Mouse (Mus musculus) C2C12 (cell line): ENCODE results near the gene Wdr1. TPM values are rescaled to one million over a fixed set of nuclear protein-coding genes. Genes with fewer than 3 reads are reported as not detected.

Source experiments
- H3K27me3 ChIP-seq: one replicate; pipeline ENCODE4 v1.6.1; 2011; ENCODE audit not compliant: control insufficient read depth, insufficient read depth, insufficient read length
- H3K36me3 ChIP-seq: one replicate; pipeline ENCODE4 v1.6.1; 2011; ENCODE audit not compliant: control insufficient read depth, insufficient read depth
- H3K4me3 ChIP-seq: one replicate; pipeline ENCODE4 v1.5.1; 2011; ENCODE audit warnings: mild to moderate bottlenecking, control low read depth; ENCODE audit not compliant: poor library complexity, insufficient read depth, severe bottlenecking
- H3K79me2 ChIP-seq: one replicate; pipeline ENCODE4 v1.6.1; 2011; ENCODE audit not compliant: control insufficient read depth, insufficient read depth
- H3K79me3 ChIP-seq: one replicate; pipeline ENCODE4 v1.6.1; 2011; ENCODE audit warnings: low read depth, control low read depth
- H3ac ChIP-seq: one replicate; pipeline ENCODE3; 2011; ENCODE audit warnings: low read depth; ENCODE audit not compliant: control insufficient read depth, insufficient read length
- CEBPB ChIP-seq: IDR thresholded peaks from one replicate; pipeline ENCODE4 v1.6.1; 2011; ENCODE audit warnings: low read depth, mild to moderate bottlenecking, control low read depth, moderate library complexity
- CTCF ChIP-seq: IDR thresholded peaks from one replicate; pipeline ENCODE4 v1.5.1; 2011; ENCODE audit not compliant: control insufficient read depth, insufficient read depth, insufficient read length
- FOSL1 ChIP-seq: IDR thresholded peaks from one replicate; pipeline ENCODE4 v1.8.0; 2011; ENCODE audit warnings: mild to moderate bottlenecking, low read length; ENCODE audit not compliant: poor library complexity, insufficient read depth, severe bottlenecking
- MAX ChIP-seq: IDR thresholded peaks from one replicate; pipeline ENCODE4 v1.6.1; 2011; ENCODE audit warnings: mild to moderate bottlenecking, control low read depth
- MYOD1 ChIP-seq: IDR thresholded peaks from one replicate; pipeline ENCODE4 v1.6.1; 2011; ENCODE audit warnings: low read depth; ENCODE audit not compliant: control insufficient read depth, insufficient read length
- MYOG ChIP-seq: IDR thresholded peaks from one replicate; pipeline ENCODE4 v1.6.1; 2011; ENCODE audit not compliant: control insufficient read depth, insufficient read length; ENCODE audit errors: extremely low read depth
- USF1 ChIP-seq: IDR thresholded peaks from one replicate; pipeline ENCODE4 v1.6.1; 2011; ENCODE audit warnings: low read depth, mild to moderate bottlenecking, control low read depth, moderate library complexity
- polyA plus RNA-seq: library from polyadenylated mRNA; unstranded; fragments of >200 nt; fragmentation: generic; extraction: Trizol; gene quantifications from one replicate; pipeline ENCODE4 v1.2.1, GENCODE M21; 2012; ENCODE audit warnings: missing spikeins

Wdr1 gene
- polyA plus RNA-seq, 1 experiment: 348 TPM

DNA sequence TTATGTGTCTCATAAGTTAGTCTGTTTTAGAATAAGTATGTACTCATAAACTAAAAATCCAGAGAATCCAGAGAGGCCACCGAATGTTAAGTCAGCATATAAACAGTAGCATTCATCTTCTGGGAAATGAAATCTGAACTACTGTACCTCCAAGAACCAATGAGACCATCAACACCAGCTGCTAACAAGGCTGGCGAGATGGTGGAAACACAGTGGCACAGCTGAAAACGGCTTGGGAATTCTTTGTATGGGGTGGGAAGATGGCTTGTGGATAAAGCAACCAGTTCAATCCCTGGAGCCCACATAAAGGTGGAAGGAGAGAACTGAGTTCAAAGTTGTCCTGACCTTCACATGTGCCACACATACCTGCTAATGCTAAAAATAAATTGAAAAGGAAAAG, 10.4 kb downstream of the Wdr1 start:
- H3K79me2 ChIP-seq: peaks cover 97% of the 10 kb centered on the region
- TF ChIP-seq FOSL1 (no peak), USF1 (no peak), MYOD1 (no peak), MYOG (no peak), MAX (no peak), CTCF (no peak), CEBPB (no peak)
- H3K79me3 ChIP-seq: peaks cover 82% of the 10 kb centered on the region
- no peak overlapping the region for H3K4me3 ChIP-seq
- H3ac ChIP-seq: no peak overlapping the region
- peaks cover 90% of the 10 kb centered on the region for H3K36me3 ChIP-seq
- H3K27me3 ChIP-seq: no peaks in the 10 kb centered on the region

DNA sequence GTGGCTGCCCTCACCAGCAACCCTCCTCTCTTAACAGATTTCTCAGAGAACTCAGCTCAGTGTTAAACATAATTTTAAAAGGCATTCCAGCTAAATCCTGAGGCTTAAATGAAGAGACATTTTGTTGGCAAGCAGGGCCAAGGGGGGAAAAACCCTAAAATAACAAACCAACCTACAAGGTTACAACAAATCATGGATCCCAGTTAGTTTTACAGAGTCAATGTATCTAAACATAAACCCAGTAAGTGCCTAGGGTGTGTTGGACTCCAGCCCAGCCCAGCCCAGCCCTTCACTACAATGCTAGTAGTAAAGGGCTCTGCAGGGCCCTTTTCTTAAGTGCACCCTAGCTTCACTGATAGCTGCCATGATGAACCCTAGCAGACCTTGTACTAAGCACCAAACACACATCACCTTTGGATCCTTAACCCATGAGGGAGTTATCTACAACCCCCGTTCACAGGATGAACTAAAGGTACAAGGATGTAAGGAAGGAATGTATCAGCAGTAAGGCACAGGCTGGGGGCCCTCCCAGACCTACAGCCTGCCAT, 12.7 kb downstream of the Wdr1 start:
- H3K4me3 ChIP-seq: no peak overlapping the region
- peaks cover 68% of the 10 kb centered on the region for H3K79me3 ChIP-seq
- H3K27me3 ChIP-seq: no peaks in the 10 kb centered on the region
- H3ac ChIP-seq: no peak overlapping the region
- peaks cover 97% of the 10 kb centered on the region for H3K79me2 ChIP-seq
- TF ChIP-seq USF1 (no peak), CTCF (no peak)
- peaks cover 93% of the 10 kb centered on the region for H3K36me3 ChIP-seq

DNA sequence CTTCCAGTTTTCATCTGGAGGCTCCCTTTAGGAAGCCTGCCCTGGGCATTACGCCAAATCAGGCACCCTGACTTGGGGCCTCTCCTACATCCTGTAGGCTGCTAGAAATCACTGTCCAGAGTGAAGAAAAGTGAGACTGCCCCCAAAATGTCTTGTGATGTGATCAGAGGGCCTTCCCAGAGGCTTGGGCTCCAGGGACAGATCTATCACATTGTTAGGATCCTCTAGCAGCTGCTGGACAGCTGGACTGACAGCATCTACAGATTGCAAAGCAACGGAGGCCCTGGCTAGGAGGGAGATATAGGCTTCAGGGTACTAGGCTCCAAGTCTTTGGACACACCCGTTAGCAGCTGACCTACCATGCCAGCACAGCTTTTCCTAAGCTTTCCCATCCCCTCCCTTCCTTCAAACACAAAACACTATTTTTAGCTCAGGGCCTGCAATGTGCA, 13.5 kb downstream of the Wdr1 start:
- TF ChIP-seq MAX: no peak
- no peak for TF ChIP-seq MYOD1
- TF ChIP-seq FOSL1: no peak
- Histone ChIP-seq H3K36me3 (peaks cover 89% of the 10 kb centered on the region), H3ac (no peak overlapping the region), H3K4me3 (no peak overlapping the region), H3K79me3 (peaks cover 62% of the 10 kb centered on the region), H3K27me3 (no peaks in the 10 kb centered on the region), H3K79me2 (peaks cover 89% of the 10 kb centered on the region)

DNA sequence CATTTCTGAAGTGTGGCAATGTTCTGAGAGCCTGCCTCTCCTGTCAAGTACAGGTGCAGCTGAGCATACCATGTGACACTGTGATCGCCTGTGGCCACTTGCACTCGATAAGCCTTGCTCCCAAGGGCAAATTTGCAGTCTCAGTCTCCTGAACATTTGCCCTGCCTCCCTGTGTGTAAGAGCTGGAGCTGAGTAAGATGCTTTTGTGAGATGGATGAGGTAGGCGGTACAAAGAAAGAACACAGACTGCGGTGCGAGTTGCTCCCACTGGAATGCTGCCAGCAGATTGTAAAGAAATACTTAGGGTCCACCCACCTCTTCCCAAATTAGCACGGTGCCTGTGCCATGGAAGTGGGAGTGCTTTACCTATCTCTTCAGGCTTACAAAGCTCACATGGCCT, 15.6 kb downstream of the Wdr1 start:
- Histone ChIP-seq H3ac (no peak overlapping the region), H3K4me3 (no peak overlapping the region), H3K79me3 (peaks cover 64% of the 10 kb centered on the region), H3K27me3 (no peaks in the 10 kb centered on the region), H3K36me3 (peaks cover 96% of the 10 kb centered on the region), H3K79me2 (peaks cover 92% of the 10 kb centered on the region)
- TF ChIP-seq CTCF: no peak
- TF ChIP-seq MYOG: no peak
- no peak for TF ChIP-seq MAX
- TF ChIP-seq MYOD1: no peak
- TF ChIP-seq USF1: no peak
- TF ChIP-seq FOSL1: no peak
- no peak for TF ChIP-seq CEBPB

DNA sequence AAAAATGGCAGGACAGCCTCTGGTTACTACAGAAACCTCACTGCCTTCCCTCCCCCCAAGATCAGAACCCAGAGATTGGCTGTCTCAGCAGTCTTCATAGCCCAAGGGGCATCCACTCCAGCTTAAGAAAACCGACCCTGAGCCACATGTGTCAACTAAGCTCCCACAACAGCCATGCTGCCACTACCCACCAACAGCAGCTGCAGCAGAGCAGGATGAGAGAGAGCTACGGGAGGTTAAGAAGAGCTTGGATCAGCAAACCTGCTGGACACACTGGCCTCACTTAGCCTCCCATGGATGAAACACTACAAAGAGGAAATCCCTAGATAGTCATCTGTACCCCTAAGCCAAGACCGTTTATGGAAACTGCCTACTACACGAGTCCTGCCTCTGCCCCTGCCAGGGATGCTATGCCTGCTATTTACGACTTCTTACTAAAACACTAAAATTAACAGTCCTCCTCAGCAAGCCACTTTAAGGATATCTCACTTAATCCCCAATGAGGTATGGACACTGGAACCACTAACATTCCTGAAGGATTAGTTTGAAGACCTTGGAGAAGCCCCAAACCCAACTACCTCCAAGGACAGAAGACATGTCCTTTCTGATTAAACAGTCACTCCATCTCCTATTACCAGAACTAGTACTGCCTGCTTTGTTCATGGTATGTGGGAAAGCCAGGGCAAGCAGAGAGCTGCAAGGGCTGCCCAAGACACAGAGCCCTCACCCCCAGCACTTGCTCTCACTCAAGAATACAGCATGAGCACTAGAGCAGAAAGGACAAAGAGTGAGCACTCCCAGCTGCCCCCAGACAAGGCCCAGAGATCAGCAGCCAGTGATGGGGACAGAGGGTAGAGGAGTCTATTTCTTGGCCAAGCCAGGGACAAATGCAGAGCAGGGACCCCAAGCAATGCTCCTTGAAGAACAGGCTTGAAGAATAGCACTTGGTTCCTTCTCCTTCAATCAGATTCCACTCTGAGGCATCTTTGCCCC, 18.3 kb downstream of the Wdr1 start:
- no peak for TF ChIP-seq CTCF
- TF ChIP-seq CEBPB: no peak
- TF ChIP-seq FOSL1: no peak
- TF ChIP-seq MAX: peak; percentile 12
- no peak for TF ChIP-seq USF1
- peak; percentile 16 for TF ChIP-seq MYOD1
- peaks cover 45% of the 10 kb centered on the region for H3K79me3 ChIP-seq
- H3K27me3 ChIP-seq: no peaks in the 10 kb centered on the region
- H3K79me2 ChIP-seq: peaks cover 80% of the 10 kb centered on the region
- H3K36me3 ChIP-seq: peaks cover 93% of the 10 kb centered on the region
- no peak overlapping the region for H3ac ChIP-seq
- no peak overlapping the region for H3K4me3 ChIP-seq
